Mouse (Mus musculus) myocyte (in vitro differentiated cells): ENCODE data around the gene Adamts17.

Source experiments
- CEBPB ChIP-seq: IDR thresholded peaks from 2 replicates; pipeline ENCODE4 v1.6.1; 2011; ENCODE audit warnings: mild to moderate bottlenecking, moderate library complexity; ENCODE audit not compliant: poor library complexity, insufficient read depth, severe bottlenecking
- E2F4 ChIP-seq: IDR thresholded peaks from one replicate; pipeline ENCODE4 v1.6.1; 2011; ENCODE audit warnings: mild to moderate bottlenecking, control low read depth, moderate library complexity; ENCODE audit not compliant: insufficient read depth
- MAX ChIP-seq: IDR thresholded peaks from one replicate; pipeline ENCODE4 v1.6.1; 2011; ENCODE audit warnings: low read depth, mild to moderate bottlenecking, control low read depth
- POLR2A ChIP-seq: IDR thresholded peaks from one replicate; pipeline ENCODE4 v1.6.1; 2011; ENCODE audit warnings: low read depth, mild to moderate bottlenecking, control low read depth, moderate library complexity; ENCODE audit not compliant: insufficient read length
- POLR2AphosphoS2 ChIP-seq: IDR thresholded peaks from one replicate; pipeline ENCODE4 v1.6.1; 2011; ENCODE audit warnings: low read depth, control low read depth; ENCODE audit not compliant: insufficient read length
- REST ChIP-seq: IDR thresholded peaks from one replicate; pipeline ENCODE4 v1.6.1; 2011; ENCODE audit warnings: mild to moderate bottlenecking, control low read depth, moderate library complexity; ENCODE audit not compliant: insufficient read depth, insufficient read length
- SRF ChIP-seq: IDR thresholded peaks from one replicate; pipeline ENCODE4 v1.6.1; 2011; ENCODE audit warnings: low read depth; ENCODE audit not compliant: control insufficient read depth, insufficient read length
- TCF12 ChIP-seq: IDR thresholded peaks from one replicate; pipeline ENCODE4 v1.6.1; 2011; ENCODE audit warnings: mild to moderate bottlenecking, control low read depth; ENCODE audit not compliant: poor library complexity, insufficient read depth, severe bottlenecking
- USF1 ChIP-seq: IDR thresholded peaks from one replicate; pipeline ENCODE4 v1.6.1; 2011; ENCODE audit warnings: low read depth, mild to moderate bottlenecking, control low read depth, moderate library complexity

DNA sequence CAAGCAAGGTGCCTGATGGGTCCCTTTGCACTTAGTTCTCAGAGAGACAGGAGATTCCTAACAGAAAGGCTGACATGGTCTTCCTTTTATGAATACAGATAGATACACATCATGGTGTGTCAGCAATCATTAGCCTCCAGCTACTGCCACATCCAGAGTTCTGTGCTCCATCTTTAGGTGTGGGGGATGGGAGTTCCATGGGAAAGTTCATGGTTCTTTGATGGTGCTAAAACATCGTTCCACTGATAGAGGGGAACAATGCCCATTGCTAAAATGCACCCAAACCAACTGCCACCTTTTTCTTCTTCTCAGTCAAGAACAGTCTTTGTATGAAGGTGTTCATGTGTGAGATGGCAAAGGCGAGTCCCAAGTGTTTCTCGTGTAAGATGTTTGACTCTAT, 215.3 kb downstream of the Adamts17 start:
- TF ChIP-seq E2F4 (no peak), POLR2A (no peak), CEBPB (no peak), REST (no peak), USF1 (no peak), SRF (no peak), TCF12 (no peak), MAX (no peak), POLR2AphosphoS2 (no peak)
